Mouse (Mus musculus): Measurements from ENCODE around the gene B9d2.
A peak's percentile ranks its signal among the peaks of the same experiment; 100 is the strongest.
"Not testable (repeated sequence)": the region's sequence is repeated elsewhere in the genome, so short reads cannot be mapped to it uniquely, and the experiment has no call there.

The B9d2 gene

DNA sequence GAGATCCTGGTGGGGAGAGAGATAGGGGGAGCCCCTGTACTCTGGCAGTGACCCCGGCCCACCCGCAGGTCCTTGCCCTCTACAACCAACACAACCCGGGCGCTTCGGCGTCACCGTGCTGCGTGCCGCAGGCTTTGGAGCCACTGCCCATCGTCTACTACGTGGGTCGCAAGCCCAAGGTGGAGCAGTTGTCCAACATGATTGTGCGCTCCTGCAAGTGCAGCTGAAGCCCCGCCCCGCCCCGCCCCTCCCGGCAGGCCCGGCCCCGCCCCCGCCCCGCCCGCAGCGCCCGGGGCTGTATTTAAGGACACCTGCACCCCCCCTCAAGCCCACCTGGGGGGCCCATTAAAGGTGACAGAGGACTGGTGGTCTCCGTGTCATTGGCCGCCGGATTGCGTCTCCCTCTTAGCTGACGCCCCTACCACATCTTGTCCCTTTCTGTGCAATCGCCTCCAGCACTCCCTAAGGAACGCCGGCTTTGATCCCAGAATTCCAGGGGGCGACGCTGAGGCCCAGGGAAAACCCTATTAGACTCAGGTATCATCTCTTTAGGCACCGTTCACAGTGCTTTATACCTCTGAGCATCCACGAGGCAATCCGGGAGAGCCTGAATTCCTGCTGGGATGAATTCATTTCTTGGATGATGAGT is 24.3 kb downstream of the B9d2 start:
- peak; percentile 33 for DNase-seq

DNA sequence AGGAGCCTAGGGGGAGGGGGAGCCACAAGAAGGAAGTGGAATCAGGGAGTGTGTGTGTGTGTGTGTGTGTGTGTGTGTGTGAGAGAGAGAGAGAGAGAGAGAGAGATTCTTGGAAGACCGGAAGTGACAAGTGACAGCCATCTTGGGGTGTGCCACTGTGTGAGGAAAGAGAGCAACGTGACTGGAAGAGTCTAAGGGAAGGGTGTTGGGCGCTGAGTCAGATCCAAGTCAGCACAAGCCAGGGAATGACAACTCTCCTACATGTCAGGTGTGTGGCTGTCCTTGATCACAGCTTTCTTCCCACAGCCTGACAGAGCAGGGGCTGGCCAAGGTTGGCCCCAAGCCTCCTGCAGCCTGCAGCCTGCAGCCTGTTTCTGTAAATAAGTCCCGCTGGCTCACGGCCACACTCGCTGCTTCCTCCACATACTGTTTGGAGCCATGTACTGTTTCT is 25.2 kb downstream of the B9d2 start:
- no peak for DNase-seq

DNA sequence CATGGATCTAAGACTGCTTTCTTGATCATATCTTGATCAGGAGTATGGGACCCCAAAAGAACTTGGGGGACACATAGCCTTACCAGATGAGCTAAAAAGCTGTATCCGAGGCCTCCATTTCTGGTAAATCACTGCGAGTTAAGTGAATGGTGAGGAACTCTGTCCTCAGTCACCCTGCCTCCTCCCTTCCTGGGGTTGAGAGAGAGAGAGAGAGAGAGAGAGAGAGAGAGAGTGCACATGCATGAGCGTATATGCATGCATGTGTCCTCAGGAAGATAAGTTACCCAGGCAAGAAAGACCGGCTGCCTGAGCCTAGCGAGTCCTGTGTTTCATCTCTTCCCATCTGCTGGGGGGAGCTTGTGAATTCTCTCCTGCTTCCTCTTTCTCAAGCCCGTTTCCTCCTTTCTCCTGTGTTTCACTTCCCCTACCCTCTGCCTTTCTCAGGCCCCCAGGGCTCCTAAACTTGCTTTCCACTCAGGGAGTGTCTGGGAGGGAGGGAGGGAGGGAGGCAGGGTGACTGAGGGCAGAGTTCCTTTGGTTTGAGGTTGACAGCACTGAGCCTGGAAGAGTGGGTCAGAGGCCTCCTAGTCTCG is 26.1 kb downstream of the B9d2 start:
- DNase-seq: no peak

DNA sequence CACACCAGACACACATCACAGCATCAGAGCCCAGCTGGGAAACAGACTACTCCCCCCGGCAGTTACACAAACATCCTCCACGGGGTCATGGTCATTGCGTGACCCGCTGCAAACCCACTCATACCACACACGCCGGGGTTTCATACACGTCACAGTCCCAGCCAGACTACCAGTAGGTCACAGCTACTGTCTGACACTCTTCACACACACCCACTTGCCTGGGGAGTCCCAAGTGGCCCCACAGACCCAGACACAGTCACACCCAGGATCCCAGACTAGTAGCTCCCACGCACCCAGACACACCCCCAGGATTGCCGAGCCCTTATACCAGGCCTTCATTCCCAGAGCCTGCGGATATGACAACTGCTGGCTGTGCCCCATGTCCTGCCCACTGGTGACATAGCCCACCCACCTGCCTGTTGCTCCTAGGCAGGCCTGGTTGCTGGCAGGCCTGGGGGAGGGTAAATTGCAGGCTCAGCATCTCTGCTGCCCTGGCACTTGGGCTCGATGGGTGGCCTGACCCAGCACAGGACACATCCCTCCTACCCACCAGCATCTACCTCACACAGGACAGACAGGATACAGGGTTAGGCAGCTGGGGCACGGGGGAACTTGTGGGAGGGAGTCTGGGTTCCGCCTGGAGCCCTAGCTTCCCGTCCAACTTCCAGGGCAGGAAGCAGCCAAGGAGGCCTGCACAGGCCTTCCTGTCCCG is 27.2 kb downstream of the B9d2 start:
- DNase-seq: no peak

DNA sequence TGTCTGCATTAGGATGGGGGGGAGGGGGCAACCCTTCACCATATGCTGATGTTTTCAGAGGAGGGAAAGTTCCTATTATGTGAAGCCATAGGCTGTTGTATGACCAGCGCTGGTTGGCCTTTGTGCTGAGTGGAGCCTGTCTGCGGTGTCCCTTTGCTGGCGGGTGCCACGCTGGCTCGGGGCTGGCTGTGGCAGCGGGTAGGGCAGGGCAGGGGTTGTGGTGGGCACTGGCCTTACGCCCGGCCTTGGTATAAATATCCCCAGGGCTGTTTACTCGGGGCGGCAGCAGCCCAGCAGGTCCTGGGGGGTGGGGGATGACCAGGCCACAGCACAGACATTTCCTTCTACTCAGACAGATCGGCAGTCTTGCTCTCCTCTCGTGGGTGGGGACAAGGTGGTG is 29.4 kb downstream of the B9d2 start:
- DNase-seq: peak; percentile 37

DNA sequence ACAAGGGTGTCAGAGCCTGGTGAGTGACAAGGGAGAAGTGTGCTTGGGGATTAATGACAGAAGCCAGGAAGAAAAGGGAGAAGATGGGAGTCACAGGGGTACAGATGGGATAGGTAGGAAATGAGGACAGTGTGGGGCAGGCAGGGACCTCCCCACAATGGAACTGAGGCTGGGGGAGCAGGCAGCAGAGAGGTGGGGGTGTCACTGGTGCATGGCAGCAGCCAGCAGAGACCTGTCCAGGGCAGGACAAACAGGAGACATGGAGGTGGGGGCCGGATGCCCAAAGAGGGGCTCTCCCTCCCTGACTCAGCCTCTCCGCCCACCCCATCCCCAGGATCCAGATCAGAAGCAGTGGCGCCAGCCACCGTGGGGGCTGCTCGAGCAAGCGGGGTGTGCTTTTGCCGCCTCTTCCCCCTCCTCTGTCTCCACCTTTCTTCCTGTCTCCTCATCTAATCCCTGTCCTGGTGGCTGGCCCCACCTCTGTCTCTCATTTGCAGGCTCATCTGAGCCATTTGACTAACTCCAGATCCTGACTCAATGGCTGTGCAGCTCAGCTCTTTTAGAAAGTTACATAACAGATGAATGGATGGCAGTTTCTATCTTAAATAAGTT is 30.0 kb downstream of the B9d2 start:
- no peak for DNase-seq

DNA sequence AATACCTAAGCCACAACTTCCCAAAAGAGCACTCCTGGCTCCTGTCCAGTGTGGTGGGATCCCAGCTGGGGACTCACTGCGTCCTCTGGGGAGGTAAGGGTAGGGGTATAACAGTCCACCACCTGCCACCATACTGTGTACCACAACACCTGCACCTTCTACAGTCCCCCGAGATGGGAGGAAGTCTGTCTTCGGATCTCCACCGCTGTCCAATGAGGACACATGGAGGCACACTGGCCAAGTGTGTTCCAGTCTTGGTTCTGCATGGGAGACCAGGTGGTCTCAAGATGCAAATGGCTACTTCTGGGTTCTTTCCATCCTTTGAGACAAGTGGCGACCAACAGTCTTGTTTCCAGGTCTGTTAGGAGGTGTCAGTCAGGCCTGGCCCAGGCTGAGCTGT is 30.6 kb downstream of the B9d2 start:
- no peak for DNase-seq

DNA sequence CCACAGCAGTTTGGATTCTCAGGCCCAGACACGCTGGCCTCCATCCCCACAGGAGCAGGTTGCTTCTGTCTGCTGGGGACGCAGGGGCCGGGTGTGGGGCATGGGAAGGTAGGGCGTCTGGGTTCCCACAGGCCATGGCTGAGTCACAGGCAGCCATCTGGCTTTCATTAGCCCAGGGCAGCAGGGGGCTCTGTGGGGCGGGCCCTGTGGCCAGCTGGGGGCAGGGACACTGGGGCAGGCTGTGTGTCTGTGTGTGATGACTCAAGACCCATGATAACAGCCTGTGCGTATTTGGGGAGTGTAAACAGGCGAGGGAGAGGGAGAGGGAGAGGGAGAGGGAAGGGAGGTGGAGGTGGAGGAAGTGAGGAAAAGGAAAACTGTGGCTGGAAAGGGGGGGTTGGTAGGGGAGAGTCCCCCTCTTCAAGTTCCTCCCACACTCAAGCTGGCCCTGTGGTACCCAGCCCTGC is 31.2 kb downstream of the B9d2 start:
- DNase-seq: peak; percentile 66

DNA sequence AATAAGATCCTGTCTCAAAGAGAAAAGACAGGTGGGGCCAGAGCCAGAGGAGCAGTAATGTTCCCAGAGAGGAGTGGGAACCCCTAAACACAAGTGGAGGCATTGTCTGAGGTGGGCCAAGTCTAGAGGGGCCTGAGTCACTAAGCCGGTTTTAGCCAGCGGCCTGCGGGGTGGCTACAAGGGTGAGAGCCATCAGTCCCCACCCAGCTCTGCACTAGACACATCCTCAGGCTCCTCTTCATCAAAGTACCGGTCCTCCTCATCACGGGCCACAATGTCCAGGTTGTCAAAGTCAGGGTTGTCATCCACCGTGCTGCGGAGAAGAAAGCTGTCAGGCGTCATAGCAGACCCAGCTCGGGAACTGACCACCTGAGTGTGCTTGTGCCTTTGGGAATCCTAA is 32.2 kb downstream of the B9d2 start:
- no peak for DNase-seq

DNA sequence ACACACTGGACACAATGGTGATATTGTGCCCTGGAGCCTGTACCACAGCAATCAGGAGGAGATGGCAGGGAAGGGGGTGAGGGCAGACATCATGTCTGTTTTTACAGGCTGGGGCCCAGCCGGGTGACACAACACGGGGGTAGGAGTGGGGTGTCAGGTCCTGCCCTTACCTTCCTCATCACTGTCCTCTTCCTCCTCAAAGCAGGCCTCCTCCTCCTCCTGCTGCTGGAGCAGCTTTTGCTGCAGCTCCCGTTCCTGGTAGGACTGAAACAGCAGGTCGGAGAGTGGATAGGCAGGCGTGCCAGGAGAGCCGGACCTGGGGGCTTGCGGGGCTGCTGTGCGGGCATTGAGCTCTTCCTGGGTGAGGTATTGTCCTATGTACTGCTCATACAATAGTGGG is 34.0 kb downstream of the B9d2 start:
- no peak for DNase-seq

DNA sequence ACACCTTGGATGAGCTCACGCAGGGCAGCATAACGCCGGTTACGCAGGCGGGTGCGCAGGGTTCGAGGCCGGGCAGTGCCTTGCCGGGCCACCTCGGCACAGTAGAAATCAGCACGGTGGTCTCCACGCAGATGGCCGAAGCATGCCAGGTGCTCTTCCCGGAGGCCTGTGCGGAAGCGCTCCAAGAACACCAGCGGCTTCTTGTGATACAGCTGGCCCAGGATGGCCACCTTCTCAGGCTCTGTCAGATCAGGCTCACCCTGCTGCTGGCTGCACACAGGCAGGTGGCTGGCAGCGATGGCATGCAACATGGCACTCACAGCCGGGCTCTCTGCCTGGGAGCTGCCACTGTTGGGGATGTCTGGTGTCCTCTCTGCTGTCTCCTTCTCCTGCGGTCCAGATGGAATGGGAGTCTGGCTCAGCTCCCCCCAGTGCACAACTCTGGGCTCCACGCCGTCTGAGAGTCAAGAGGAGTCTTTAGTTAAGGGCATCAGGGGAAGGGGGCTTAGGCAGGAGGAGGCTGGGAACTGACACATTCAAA is 35.2 kb downstream of the B9d2 start:
- DNase-seq: no peak

DNA sequence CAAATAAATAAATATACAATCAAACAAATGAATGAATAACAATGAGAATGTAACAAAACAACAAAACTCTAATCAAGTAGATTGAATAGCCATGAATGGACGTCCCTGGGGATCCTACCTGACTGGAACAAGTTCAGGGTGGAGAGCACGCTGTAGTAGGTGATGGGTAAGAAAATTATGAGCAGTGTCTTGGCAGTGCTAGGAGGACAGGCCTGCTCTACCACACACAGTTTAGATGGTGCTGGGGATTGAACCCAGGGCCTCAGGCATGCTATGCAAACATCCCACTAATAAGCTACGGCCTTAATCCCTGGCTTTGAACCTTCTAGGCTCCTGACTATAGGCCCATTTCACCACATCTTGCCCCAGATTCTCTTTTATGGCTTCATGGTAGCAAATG is 36.9 kb downstream of the B9d2 start:
- no peak for DNase-seq

DNA sequence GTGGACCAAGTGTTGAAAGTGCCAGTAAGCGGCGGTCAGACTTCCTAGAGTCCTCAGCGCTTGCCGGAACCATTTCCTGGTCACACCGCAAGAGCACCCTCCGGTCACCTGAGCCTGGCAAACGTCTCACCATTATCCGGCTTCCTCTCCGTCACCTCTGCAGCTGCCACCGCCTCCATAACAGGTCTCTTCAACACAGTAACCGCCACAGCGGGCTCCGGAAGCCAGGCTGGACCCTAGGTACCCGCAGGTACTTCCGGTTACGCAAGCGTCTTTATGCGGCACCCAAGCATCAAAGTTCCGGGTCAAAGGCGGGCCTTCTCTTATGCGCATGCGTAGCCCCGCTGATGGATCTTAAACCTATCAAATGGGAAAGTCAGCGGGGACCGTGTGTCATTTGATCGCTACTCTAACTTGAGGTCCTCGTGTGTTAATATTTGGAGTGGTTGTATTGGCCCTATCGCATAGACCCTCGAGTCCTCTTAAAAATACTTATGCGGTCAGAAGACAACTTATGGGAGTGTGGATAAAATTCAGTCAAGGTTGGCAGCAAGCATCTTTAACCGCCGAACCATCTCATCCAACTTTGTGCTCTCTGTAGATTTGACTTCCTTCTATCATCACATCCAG is 38.3 kb downstream of the B9d2 start, which contains the start of gene Ccdc97:
Gene Ccdc97, minus strand, starts transcription at position 301 of the 630 bp plus-strand sequence.
- DNase-seq: peak; percentile 97

DNA sequence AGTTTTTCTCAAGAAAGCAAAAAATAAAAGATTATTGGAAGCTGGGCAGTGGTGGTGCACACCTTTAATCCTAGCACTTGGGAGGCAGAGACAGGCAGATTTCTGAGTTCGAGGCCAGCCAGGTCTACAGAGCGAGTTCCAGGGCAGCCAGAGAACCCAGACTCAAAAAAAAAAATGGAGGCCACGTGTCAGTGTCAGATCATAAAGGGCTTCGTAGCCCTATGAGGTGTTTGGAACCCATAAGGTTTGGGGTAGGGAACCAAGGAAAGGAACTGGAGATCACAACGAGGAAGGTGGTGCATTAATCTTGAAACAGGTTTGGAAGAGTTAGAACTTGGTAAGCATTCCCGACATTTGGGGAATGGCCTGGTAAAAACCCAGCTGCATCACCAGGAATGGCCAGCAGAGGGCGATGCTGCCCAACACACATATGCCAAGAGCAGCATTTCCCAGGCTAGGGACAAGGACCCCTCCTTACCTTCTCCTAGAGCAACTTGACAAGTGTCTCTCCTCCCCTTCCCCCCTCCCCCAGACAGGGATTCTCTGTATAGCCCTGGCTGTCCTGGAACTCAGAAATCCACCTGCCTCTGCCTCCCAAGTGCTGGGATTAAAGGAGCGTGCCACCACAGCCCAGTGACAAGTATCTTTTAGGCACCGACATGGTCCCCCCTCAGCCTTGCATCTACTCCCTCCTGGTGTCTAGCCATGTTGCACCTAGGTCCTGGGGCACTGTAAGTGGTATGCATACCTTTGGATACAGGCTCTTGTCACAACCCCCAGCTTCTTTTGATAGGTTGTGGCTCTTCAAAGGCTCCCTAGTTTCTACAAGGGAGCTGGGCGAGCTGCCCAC is 39.4 kb downstream of the B9d2 start:
- peak; percentile 83 for DNase-seq

DNA sequence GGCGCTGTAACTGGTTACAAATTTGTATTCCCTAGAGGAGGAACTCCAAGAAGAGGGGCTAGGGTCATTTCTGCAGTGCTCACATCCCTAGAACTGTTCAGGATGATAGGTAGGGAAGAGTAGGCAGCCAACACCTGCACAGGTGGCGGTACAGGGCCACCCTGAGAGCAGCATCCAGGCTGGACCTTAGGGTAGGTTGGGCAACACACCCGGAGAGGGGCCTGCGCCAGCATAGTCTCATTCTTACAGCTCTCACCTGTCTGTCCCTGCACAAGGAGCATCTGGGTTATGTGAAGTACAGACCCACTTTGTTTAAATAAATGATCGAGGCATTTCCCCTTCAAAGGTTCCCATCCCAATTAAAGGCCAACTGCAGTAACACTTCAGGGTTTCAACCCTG is 40.2 kb downstream of the B9d2 start:
- DNase-seq: no peak

DNA sequence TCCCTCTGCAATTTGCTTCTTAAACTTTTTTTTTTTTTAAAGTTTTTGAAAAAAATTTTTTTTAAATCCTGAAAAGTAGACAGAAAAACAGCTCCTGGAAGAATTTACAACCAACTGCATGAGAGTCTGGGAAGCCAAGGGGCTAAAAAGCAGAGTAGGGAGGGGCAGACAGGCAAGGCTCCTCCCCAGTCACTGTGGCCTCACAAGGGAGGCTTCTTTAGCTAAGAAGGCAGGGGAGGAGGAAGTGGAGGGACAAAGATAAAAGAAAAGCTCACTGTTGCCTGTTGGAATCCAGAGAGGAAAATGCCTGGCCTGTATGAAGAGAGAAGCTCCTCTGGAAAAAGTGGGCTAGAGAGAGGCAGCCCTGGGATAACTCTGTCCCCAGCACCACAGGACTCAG is 41.2 kb downstream of the B9d2 start:
- not testable (repeated sequence) for DNase-seq

DNA sequence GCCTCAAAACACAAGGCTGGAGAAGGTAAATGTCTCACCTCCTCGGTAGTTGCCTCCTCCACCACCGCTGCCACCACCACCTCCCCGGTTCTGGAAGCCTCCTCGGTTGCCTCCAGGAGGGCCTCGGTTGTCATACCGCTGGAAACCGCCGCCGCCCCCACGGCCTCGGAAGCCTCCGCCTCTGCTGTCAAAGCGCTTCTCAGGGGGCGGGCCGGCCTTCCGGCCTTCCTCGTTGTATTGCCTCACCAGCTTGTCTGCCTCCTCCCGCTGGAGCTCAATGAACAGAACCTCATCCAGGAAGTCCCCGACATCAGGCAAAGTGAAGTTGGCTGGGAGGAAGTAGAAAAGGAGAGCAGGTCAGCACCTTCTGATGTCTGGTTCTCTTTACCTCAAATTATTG is 45.3 kb downstream of the B9d2 start:
- no peak for DNase-seq

DNA sequence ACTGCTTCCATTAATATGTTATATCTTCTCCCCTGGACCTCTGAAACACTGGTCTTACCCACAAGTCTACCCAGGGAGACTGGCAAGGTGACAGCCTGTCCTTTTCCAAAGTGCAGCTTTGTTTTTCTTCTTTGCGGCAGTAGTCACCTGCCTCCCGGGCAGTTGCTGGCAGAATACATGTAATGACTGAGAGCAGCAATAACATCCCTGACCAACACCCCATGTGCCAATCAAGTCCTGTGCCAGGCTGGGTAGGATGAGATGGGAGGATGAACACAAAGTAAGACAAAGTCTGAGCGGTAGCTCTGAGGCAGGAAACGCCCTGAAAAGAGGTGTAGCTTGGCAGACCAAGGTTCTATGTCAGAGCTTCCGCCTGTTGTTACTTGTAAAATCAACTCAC is 47.2 kb downstream of the B9d2 start:
- DNase-seq: no peak

DNA sequence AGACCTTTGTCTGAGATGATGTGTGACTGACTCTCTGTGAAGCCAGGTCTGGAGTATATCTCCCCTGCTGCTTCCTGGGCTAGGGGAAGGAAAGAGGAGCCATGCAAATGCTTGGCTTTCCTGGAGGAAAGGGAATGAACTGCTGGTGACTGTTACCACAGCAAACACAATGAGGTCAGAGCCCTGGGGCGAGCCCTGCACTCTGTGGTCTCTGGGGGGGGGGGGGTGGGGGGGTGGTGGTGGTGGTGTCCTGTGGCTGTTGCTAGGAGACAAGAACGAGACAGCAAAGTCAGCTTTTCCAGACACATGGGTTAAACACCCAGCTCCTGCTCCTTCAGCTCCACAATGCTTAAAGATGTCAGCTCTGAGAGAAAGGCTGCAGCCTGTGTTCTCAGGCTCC is 48.8 kb downstream of the B9d2 start:
- DNase-seq: no peak

DNA sequence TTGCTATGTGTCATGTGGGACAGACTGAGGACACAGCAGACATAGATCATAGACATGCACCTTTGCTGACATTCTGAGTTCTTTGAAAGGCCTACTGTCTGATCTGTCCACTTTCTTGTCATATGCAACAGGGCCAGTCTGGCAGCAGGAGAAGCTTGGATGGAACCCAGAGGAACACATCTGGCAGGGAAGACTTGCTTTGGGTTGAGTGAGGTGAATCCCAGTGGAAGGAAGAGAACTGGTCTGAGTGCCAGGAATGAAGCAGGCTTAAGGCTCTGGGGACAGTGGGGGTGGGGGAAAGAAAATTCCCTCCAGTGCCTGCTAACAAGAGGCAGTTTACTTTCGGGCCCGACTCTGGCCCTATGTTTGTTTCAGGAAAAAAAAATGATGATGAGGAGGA is 49.3 kb downstream of the B9d2 start:
- DNase-seq: no peak

DNA sequence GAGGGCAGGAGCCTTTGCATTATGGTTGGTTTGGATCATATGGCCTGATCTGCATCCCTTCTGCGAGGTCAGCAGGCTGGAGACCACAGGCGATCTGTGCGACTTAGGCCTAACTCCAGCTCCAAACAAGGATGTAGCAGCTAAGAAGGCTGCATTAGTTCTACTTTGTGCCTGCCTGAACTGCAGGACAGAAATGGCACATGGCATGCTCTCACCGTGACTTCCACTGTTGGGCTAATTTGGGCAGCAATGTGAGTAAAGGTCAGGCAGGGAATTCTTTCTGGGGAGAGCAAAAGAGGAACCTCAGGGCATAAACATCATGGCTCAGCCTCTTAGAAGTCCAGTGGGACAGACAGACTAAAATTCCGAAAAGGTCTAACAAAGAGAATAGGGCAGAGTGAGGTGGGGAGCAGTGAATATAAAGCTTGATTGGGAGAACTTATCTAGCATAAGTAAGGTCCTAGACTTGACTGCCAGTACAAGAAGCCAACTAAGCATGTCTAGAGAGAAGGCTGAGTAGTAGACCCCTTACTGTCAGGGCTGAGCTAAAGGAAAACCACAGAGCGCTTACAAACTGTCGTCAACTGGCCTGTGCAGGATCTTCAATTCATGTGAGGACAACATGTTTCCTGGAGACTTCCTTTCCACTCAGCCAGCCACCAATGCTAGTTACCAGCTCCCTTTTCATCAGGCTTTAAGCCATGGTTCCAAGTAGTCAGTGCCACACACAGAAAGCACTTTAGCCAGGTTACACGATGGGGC is 50.9 kb downstream of the B9d2 start:
- no peak for DNase-seq

Measured in retina, postnatal 1 day (tissue).